Mouse (Mus musculus): ENCODE data around the gene Tjp1. TPM values are rescaled to one million over a fixed set of nuclear protein-coding genes. Genes with fewer than 3 reads are reported as not detected.

Tjp1 gene
- total RNA-seq, 2 experiments from 2014 or later, result 103 to 124 TPM

DNA sequence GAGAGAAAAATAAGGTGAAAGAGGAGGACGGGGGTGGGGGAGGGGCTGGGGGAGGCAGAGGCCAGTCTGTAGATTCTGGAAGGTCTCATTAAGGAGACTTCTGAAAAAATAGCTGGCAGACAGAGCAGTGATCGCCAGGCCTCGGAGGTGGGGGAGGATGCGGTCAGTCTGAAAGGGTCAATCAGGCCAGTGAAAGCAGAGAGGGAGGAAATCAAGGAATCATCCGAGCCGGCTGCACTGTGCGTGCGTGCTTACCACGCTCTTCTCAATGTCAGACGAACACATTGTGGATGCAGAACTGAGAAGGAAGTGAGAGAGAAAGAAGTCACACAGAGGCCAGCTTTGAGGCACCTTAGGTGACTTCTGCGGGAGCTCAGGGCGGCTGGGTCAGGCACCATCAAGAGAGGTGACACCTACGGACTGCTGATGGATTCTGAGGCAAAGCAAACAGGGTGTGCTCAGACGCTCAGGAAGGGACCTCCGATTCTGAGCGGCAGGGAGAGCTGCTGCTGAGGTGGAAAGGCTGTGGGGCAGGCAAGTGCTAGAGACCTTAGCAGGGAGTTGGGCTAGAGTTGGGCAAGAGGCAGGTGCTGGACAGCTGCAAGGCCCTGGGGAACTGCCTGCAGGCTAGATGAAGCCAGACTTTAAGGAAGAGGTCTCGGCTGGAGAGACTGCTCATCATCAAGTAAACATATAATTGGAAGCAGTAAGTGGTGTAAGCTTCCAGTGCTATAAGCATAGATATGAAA lies 133.7 kb downstream of the Tjp1 start:
- DNase-seq (ENCODE audit: low spot score in 2 of 2), result no peak

- DNase-seq (ENCODE audit: low spot score in 2 of 2), result no peak
Observed at GRCm38 (mm10) chr7:65392986-65393385, 134.6 kb downstream of the Tjp1 start.

DNA sequence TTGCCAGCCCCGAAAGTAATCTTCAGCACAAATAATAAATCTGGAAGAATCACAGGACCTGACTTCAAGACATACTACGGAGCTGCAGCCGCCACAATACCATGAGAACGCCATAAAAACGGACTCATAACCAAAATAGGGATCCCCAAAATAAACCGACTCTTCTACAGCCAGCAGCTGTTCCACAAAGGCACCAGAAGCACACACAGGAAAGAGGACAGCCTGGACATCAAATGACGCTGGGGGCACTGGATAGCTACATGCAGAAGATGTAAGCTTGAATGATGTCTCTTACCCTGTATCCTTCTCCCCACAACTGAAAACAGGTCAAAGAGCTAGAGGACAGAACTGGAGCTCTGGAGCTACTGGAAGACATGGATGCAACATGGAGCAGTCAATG lies 138.0 kb downstream of the Tjp1 start:
- no peak for DNase-seq (ENCODE audit: low spot score in 2 of 2)

GRCm38 (mm10) chr7:65388243-65389013 lies 139.2 kb downstream of the Tjp1 start:
- DNase-seq (ENCODE audit: low spot score in 2 of 2), result no peak

GRCm38 (mm10) chr7:65387560-65388175 lies 139.9 kb downstream of the Tjp1 start:
- no peak for DNase-seq (ENCODE audit: low spot score in 2 of 2)

GRCm38 (mm10) chr7:65384775-65385174 lies 142.8 kb downstream of the Tjp1 start:
- no peak for DNase-seq (ENCODE audit: low spot score in 2 of 2)

GRCm38 (mm10) chr7:65382515-65383283 lies 144.9 kb downstream of the Tjp1 start:
- no peak for DNase-seq (ENCODE audit: low spot score in 2 of 2)

GRCm38 (mm10) chr7:65381896-65382295 lies 145.7 kb downstream of the Tjp1 start:
- DNase-seq (ENCODE audit: low spot score in 2 of 2), result no peak

DNA sequence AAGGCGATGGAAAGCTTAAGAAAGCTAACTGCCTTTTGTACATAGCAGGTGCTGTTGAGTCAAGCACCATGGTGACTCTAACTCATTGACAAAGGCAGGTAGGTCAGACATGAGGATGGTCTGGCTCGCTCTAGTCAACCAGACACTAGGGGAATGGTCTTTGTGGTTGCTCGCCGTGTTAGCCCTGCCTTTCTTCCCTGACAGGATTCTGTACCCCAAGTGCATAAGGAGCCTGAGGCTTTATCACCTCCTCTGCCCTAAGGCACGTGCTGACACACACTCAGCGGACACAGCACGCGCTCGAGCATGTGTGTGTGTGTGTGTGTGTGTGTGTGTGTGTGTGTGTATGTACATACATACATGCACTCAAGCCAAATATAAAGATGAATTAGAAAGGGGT lies 146.9 kb downstream of the Tjp1 start:
- no peak for DNase-seq (ENCODE audit: low spot score in 2 of 2)

GRCm38 (mm10) chr7:65378818-65379565 lies 148.6 kb downstream of the Tjp1 start:
- DNase-seq (ENCODE audit: low spot score in 2 of 2), result no peak

DNA sequence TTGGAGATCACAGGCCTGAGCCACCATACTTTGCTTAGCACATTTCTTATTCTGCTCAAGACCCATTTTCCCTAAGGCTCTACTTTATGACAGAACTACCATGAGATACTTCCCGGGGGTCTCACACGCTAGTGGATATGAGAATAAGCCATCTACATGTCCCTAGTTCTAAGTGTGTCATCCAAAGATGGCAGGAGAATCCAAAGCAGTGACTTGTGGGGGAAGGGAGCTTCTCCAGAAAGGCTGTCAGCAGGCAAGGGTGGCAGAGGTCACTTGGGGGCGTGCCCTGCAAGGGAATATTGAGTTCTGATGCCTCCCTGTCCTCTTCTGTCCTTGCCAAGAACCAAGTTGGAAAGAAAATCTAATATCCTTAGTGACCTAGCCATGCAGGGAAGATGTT lies 150.1 kb downstream of the Tjp1 start:
- no peak for DNase-seq (ENCODE audit: low spot score in 2 of 2)

- no peak for DNase-seq (ENCODE audit: low spot score in 2 of 2)
Observed at GRCm38 (mm10) chr7:65375621-65376020, 152.0 kb downstream of the Tjp1 start.

DNA sequence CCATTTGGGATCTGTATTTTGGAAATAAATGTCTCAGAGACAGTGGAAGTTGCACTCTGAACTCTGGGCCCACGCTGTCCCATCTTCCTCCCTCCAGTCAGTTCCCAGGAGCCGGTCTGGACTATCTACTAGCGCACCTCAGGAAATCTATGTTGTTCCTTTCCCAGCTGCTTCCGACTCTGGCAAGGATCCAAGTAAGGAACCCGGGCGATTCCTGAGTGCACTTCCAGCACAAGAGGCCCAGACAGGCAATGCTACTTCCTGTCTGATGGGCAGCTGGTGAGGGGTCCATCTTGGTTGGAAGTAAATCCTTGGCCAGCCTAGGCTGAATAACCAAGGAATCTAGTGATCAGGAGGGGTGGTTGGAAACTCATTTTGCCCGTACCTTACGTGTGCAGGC lies 152.4 kb downstream of the Tjp1 start:
- no peak for DNase-seq (ENCODE audit: low spot score in 2 of 2)

GRCm38 (mm10) chr7:65373336-65373735 lies 154.2 kb downstream of the Tjp1 start:
- no peak for DNase-seq (ENCODE audit: low spot score in 2 of 2)

DNA sequence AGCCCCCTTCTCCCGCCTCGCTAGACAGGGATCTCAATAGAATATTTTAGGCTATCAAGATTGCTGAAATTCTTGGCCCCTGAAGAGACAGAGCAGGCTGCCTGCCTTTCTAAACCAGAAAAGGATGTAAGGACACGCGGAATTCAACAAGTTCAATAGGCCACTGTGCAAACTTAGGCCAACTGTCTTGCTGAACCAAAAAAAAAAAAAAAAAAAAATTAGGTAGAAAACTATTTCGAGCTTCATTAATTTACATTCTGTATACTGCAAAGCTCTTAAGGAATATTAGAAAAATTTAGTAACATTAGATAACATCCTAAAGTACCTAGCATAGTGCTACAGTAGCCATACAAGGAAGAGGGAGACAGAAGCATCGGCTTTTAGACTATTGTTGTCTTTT lies 155.8 kb downstream of the Tjp1 start:
- DNase-seq (ENCODE audit: low spot score in 2 of 2), result no peak

- peak; percentile 79 to 80 for DNase-seq (ENCODE audit: low spot score in 2 of 2)
Observed at GRCm38 (mm10) chr7:65370787-65371616, 156.6 kb downstream of the Tjp1 start.

- DNase-seq (ENCODE audit: low spot score in 2 of 2), result peak in 1 of 2 experiments; percentile 13
Observed at GRCm38 (mm10) chr7:65370381-65370786, 157.2 kb downstream of the Tjp1 start.

GRCm38 (mm10) chr7:65369101-65369500 lies 158.5 kb downstream of the Tjp1 start:
- DNase-seq (ENCODE audit: low spot score in 2 of 2), result no peak

DNA sequence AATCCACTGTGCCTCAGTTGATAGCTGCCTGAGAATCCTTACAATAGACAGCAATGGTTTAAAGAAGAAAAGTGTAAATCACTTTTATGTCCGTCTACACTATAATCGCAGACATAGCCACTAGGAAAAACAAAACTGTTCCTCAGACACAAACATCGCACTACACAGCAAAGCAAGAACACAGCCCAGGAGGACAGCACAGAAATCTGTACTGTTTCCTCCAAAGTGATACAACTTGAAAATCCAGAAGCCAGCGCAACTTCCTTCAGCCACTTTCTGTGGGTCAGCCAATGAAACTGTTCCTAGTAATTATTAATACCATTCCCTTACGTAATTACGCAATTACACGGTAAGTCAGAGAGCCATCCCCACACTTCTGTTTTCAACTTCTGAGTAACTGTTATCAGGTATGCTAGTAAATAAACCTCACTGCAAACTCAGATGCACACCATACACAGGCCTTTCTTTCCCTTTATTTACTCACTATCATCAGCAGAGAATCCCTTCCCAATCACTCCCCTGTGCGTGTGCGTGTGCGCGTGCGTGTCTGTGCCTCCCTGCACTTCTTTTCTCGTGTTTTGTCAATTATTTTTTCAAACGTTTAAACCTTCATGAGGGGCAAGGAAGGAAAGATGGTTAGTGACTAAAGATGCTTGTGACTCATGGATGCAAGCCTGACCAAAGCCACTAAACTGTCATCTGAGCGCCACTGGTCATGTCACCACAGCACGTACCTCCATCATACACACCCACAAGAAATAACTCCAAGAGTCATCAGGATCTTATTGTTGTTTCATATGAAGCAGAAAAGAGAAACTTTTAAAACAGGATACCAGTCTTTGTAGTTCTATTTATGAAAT lies 160.0 kb downstream of the Tjp1 start:
- DNase-seq (ENCODE audit: low spot score in 2 of 2), result no peak
